In genomic region chr12:17506117-17506993, GRCm38 (mm10) we compare ENCODE assay signal across 8 mouse cellular contexts. TPM values are rescaled to one million over a fixed set of nuclear protein-coding genes. Genes with fewer than 3 reads are reported as not detected.
DNase-seq lines count a peak whose midpoint lies in the region; ATAC-seq lines count a peak whose summit lies in the region.
"Had no signal": no experiment of that assay in that cellular context is flagged by ENCODE, and none has a peak within 500 bp of the region (broad histone marks: within the 10 kb centered on the region; RNA-seq: fewer than 3 reads in every experiment).

No protein-coding gene starts in this region.

- ATAC-seq in erythroid progenitor cell, adult 5-6 weeks (replicated peaks; ENCODE audit: low FRiP score, poor library complexity, severe bottlenecking), result peak; percentile 96
- ATAC-seq: forebrain, embryonic 14.5 days had no signal

- DNase-seq in spleen, adult 12 weeks (ENCODE audit: low spot score), result peak; percentile 64
- no peak for DNase-seq in spleen, adult 18-20 months
- peak; percentile 51 for DNase-seq in yolk sac, embryonic 10.5 days (ENCODE audit: low spot score)
- DNase-seq in urinary bladder, postnatal 36 days (ENCODE audit: low spot score in 2 of 2), result no peak
- DNase-seq in ovary, adult 18-20 months (ENCODE audit: low spot score), result no peak

- H3K9me3 ChIP-seq in megakaryocyte, embryonic 14.5 days, result no peaks in the 10 kb centered on the region; the same call in 1 of the 2 replicates

- peaks cover 39% of the 10 kb centered on the region for H3K4me1 ChIP-seq in megakaryocyte, embryonic 14.5 days

- peaks cover 26% of the 10 kb centered on the region for H3K27me3 ChIP-seq in megakaryocyte, embryonic 14.5 days (replicated peaks)

- H3K4me3 ChIP-seq in megakaryocyte, embryonic 14.5 days (replicated peaks), result peak overlapping the region; percentile 73

- no peaks in the 10 kb centered on the region for H3K36me3 ChIP-seq in megakaryocyte, embryonic 14.5 days (replicated peaks; ENCODE audit: low read length)

RNA-seq across cellular contexts. Expression of gene Odc1, which starts 38.2 kb away (rescaled TPM):
- total RNA-seq in erythroid progenitor cell, adult 5-6 weeks (2015; ENCODE audit: low replicate concordance), result 1,351 and 1,432 TPM in 2 replicates
- 1,739 and 2,218 TPM in 2 replicates for total RNA-seq in erythroid progenitor cell, adult 5-6 weeks (2017; ENCODE audit: low replicate concordance)
- polyA plus RNA-seq in megakaryocyte, embryonic 14.5 days (2012; ENCODE audit: insufficient read depth, low replicate concordance), result 22.6 and 40.7 TPM in 2 replicates

Comparison
In these comparisons a context has a peak if more than half of its experiments do, and no peak if none do; other contexts are left out.
1. DNase-seq: peak in spleen, adult 12 weeks (single experiment) and yolk sac, embryonic 10.5 days (single experiment); none in spleen, adult 18-20 months (0 of 2), urinary bladder, postnatal 36 days (0 of 2) and ovary, adult 18-20 months (single experiment).